Mouse (Mus musculus): ENCODE data around the gene Arid1b.

DNA sequence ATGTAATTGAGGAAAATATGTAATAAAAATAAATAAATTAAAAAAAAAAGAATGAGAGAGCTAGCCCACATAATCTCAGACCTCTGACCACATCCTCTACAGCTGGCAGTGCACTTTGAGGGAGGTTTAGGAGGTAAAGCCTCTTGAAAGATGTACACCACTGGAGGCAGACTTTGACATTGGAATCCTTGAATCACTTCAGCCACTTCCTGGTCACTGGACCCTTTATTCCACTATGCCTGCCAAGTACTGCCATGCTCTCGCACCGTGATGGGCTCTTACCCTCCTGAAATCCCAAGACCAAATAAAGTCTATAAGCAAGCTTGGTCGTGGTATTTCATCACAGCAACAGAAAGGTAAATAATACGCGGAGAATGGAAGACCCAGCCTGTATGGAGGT, 25.3 kb upstream of the Arid1b start:
- TF ChIP-seq POLR2A (IDR thresholded peaks at IDR 0.05; ENCODE audit: insufficient read depth, low read depth, low read length) (no peak), CTCF (IDR thresholded peaks at IDR 0.05) (no peak), EP300 (IDR thresholded peaks at IDR 0.05; ENCODE audit: insufficient read depth, low read depth, low read length) (no peak)

Measured in heart, adult 2 months (tissue).